Mouse (Mus musculus): ENCODE measurements around the gene Myo10. TPM values are rescaled to one million over a fixed set of nuclear protein-coding genes. Genes with fewer than 3 reads are reported as not detected.

The Myo10 gene
- total and polyA plus RNA-seq, 2 experiments = 15.7 to 21.5 TPM

GRCm38 (mm10) chr15:25830426-25830825 is 208.1 kb downstream of the Myo10 start:
- H3K36me3 ChIP-seq (ENCODE audit: control insufficient read depth, insufficient read depth, low read length) = no peaks in the 10 kb centered on the region
- WGBS = 71% methylated on average over 2 of the region's 2 CpGs
- H3K4me1 ChIP-seq (ENCODE audit: control insufficient read depth, insufficient read depth, low read length) = peaks cover 4% of the 10 kb centered on the region; the same call in 1 of the 2 replicates
- DNase-seq (ENCODE audit: extremely low read depth, low read depth, low spot score) = peak; percentile 24
- H3K27me3 ChIP-seq (ENCODE audit: control insufficient read depth, insufficient read depth, low read length) = no peaks in the 10 kb centered on the region
- TF ChIP-seq POLR2A (IDR thresholded peaks at IDR 0.05; ENCODE audit: extremely low read depth, insufficient read depth, low read length) (no peak), CTCF (IDR thresholded peaks at IDR 0.05; ENCODE audit: low read depth, low read length) (no peak)
- no peaks in the 10 kb centered on the region for H3K79me2 ChIP-seq (ENCODE audit: control insufficient read depth, insufficient read depth, low read length)
- H3K27ac ChIP-seq (replicated peaks; ENCODE audit: insufficient read depth, low read depth, low read length) = no peak overlapping the region
- no peak overlapping the region for H3K9ac ChIP-seq (ENCODE audit: low read depth, low read length)
- H3K4me3 ChIP-seq (ENCODE audit: insufficient read depth, low read depth, low read length) = no peak overlapping the region

DNA sequence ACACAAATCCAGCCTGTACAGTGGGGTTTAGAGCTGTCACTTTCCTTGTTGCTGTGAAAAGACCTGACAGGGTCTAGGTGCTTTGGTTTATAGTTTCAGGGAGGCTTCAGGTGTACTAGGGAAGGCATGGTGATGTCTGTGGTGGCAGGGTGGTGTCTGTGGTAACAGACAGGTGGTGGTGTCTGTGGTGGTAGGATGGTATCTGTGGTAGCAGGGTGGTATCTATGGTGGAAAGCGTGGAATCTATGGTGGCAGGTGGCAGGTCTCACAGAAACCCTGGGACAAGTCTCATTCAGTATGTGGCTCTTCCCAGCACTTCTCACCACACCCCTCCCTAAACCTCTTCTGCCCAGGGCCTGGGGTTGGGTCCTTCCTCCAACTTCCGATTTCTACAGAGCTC is 212.0 kb downstream of the Myo10 start:
- TF ChIP-seq POLR2A (IDR thresholded peaks at IDR 0.05; ENCODE audit: extremely low read depth, insufficient read depth, low read length) (no peak), CTCF (IDR thresholded peaks at IDR 0.05; ENCODE audit: low read depth, low read length) (no peak)
- Histone ChIP-seq H3K4me1 (ENCODE audit: control insufficient read depth, insufficient read depth, low read length) (peaks cover 2% of the 10 kb centered on the region; the same call in 1 of the 2 replicates), H3K4me3 (ENCODE audit: insufficient read depth, low read depth, low read length) (no peak overlapping the region), H3K9ac (ENCODE audit: low read depth, low read length) (no peak overlapping the region), H3K79me2 (ENCODE audit: control insufficient read depth, insufficient read depth, low read length) (no peaks in the 10 kb centered on the region), H3K27ac (replicated peaks; ENCODE audit: insufficient read depth, low read depth, low read length) (no peak overlapping the region), H3K27me3 (ENCODE audit: control insufficient read depth, insufficient read depth, low read length) (no peaks in the 10 kb centered on the region), H3K36me3 (ENCODE audit: control insufficient read depth, insufficient read depth, low read length) (no peaks in the 10 kb centered on the region)
- DNase-seq (ENCODE audit: extremely low read depth, low read depth, low spot score) = no peak
- WGBS = 96% methylated on average over 2 of the region's 2 CpGs

GRCm38 (mm10) chr15:25834920-25835674 is 212.8 kb downstream of the Myo10 start:
- DNase-seq (ENCODE audit: extremely low read depth, low read depth, low spot score) = no peak
- Histone ChIP-seq H3K36me3 (ENCODE audit: control insufficient read depth, insufficient read depth, low read length) (no peaks in the 10 kb centered on the region), H3K4me1 (ENCODE audit: control insufficient read depth, insufficient read depth, low read length) (peaks cover 2% of the 10 kb centered on the region; the same call in 1 of the 2 replicates), H3K27ac (replicated peaks; ENCODE audit: insufficient read depth, low read depth, low read length) (no peak overlapping the region), H3K79me2 (ENCODE audit: control insufficient read depth, insufficient read depth, low read length) (no peaks in the 10 kb centered on the region), H3K4me3 (ENCODE audit: insufficient read depth, low read depth, low read length) (no peak overlapping the region), H3K27me3 (ENCODE audit: control insufficient read depth, insufficient read depth, low read length) (no peaks in the 10 kb centered on the region), H3K9ac (ENCODE audit: low read depth, low read length) (no peak overlapping the region)
- WGBS = 88% methylated on average over 17 of the region's 17 CpGs
- no peak for TF ChIP-seq POLR2A (IDR thresholded peaks at IDR 0.05; ENCODE audit: extremely low read depth, insufficient read depth, low read length)
- no peak for TF ChIP-seq CTCF (IDR thresholded peaks at IDR 0.05; ENCODE audit: low read depth, low read length)

- H3K27ac ChIP-seq (replicated peaks; ENCODE audit: insufficient read depth, low read depth, low read length) = no peak overlapping the region
- H3K9ac ChIP-seq (ENCODE audit: low read depth, low read length) = no peak overlapping the region
- peak overlapping the region; percentile 60; the same call in 1 of the 2 replicates for H3K4me3 ChIP-seq (ENCODE audit: insufficient read depth, low read depth, low read length)
- WGBS = 19% methylated on average over 16 of the region's 16 CpGs
- TF ChIP-seq POLR2A (IDR thresholded peaks at IDR 0.05; ENCODE audit: extremely low read depth, insufficient read depth, low read length) = no peak
- no peak for TF ChIP-seq CTCF (IDR thresholded peaks at IDR 0.05; ENCODE audit: low read depth, low read length)
- no peaks in the 10 kb centered on the region for H3K4me1 ChIP-seq (ENCODE audit: control insufficient read depth, insufficient read depth, low read length)
- no peaks in the 10 kb centered on the region for H3K79me2 ChIP-seq (ENCODE audit: control insufficient read depth, insufficient read depth, low read length)
- no peaks in the 10 kb centered on the region for H3K36me3 ChIP-seq (ENCODE audit: control insufficient read depth, insufficient read depth, low read length)
- no peak for DNase-seq (ENCODE audit: extremely low read depth, low read depth, low spot score)
- H3K27me3 ChIP-seq (ENCODE audit: control insufficient read depth, insufficient read depth, low read length) = 0 out of 2 replicates have a peak, but pooled peaks cover 4% of the 10 kb centered on the region
Observed at GRCm38 (mm10) chr15:25842462-25843085, 220.2 kb downstream of the Myo10 start.

GRCm38 (mm10) chr15:25843086-25843991 is 221.0 kb downstream of the Myo10 start, which contains the start of gene Retreg1:
Gene Retreg1, plus strand, starts transcription at chr15:25843180.
- TF ChIP-seq POLR2A (IDR thresholded peaks at IDR 0.05; ENCODE audit: extremely low read depth, insufficient read depth, low read length) (no peak), CTCF (IDR thresholded peaks at IDR 0.05; ENCODE audit: low read depth, low read length) (no peak)
- Histone ChIP-seq H3K4me3 (ENCODE audit: insufficient read depth, low read depth, low read length) (peak within 1 kb of the TSS; percentile 60), H3K27me3 (ENCODE audit: control insufficient read depth, insufficient read depth, low read length) (0 out of 2 replicates have a peak, but pooled peaks cover 4% of the 10 kb centered on the region), H3K9ac (ENCODE audit: low read depth, low read length) (peak within 1 kb of the TSS; percentile 52), H3K79me2 (ENCODE audit: control insufficient read depth, insufficient read depth, low read length) (no peaks in the 10 kb centered on the region), H3K27ac (replicated peaks; ENCODE audit: insufficient read depth, low read depth, low read length) (no peak within 1 kb of the TSS), H3K36me3 (ENCODE audit: control insufficient read depth, insufficient read depth, low read length) (no peaks in the 10 kb centered on the region), H3K4me1 (ENCODE audit: control insufficient read depth, insufficient read depth, low read length) (no peaks in the 10 kb centered on the region)
- DNase-seq (ENCODE audit: extremely low read depth, low read depth, low spot score) = peak; percentile 9
- WGBS = 1% methylated on average over 61 of the region's 72 CpGs

Data from liver, adult 2 months (tissue).